Mouse (Mus musculus): ENCODE results near the gene Gnptg. TPM values are rescaled to one million over a fixed set of nuclear protein-coding genes. Genes with fewer than 3 reads are reported as not detected.
"Not testable (repeated sequence)": the region's sequence is repeated elsewhere in the genome, so short reads cannot be mapped to it uniquely, and the experiment has no call there.

Gnptg gene
- total RNA-seq, 2 experiments from 2014 or later = 20.8 to 24.4 TPM

- ATAC-seq (replicated peaks; ENCODE audit: poor library complexity) = no peak
Measured at GRCm38 (mm10) chr17:25244239-25244638, 4.3 kb upstream of the Gnptg start.

- ATAC-seq (replicated peaks; ENCODE audit: poor library complexity) = no peak
Measured at GRCm38 (mm10) chr17:25243131-25243780, 3.3 kb upstream of the Gnptg start.

- no peak for ATAC-seq (replicated peaks; ENCODE audit: poor library complexity)
Measured at GRCm38 (mm10) chr17:25235635-25236034, 4.3 kb downstream of the Gnptg start.

- ATAC-seq (replicated peaks; ENCODE audit: poor library complexity) = not testable (repeated sequence)
Measured at GRCm38 (mm10) chr17:25231621-25232020, 8.3 kb downstream of the Gnptg start.

- ATAC-seq (replicated peaks; ENCODE audit: poor library complexity) = no peak
Measured at GRCm38 (mm10) chr17:25230700-25231099, 9.2 kb downstream of the Gnptg start.

- not testable (repeated sequence) for ATAC-seq (replicated peaks; ENCODE audit: poor library complexity)
Measured at GRCm38 (mm10) chr17:25230014-25230655, 9.8 kb downstream of the Gnptg start.

- no peak for ATAC-seq (replicated peaks; ENCODE audit: poor library complexity)
Measured at GRCm38 (mm10) chr17:25227991-25228390, 11.9 kb downstream of the Gnptg start.

GRCm38 (mm10) chr17:25225659-25226058 is 14.3 kb downstream of the Gnptg start:
- ATAC-seq (replicated peaks; ENCODE audit: poor library complexity) = 0 out of 2 replicates have a peak, but pooled peaks have one; percentile 9

- no peak for ATAC-seq (replicated peaks; ENCODE audit: poor library complexity)
Measured at GRCm38 (mm10) chr17:25224586-25225222, 15.2 kb downstream of the Gnptg start.

- peak; percentile 45 for ATAC-seq (replicated peaks; ENCODE audit: poor library complexity)
Measured at GRCm38 (mm10) chr17:25222951-25223601, 16.8 kb downstream of the Gnptg start.

GRCm38 (mm10) chr17:25222504-25222940 is 17.4 kb downstream of the Gnptg start:
- ATAC-seq (replicated peaks; ENCODE audit: poor library complexity) = peak; percentile 66

- peak; percentile 58 for ATAC-seq (replicated peaks; ENCODE audit: poor library complexity)
Measured at GRCm38 (mm10) chr17:25221821-25222503, 18.0 kb downstream of the Gnptg start.

GRCm38 (mm10) chr17:25220746-25221145 is 19.2 kb downstream of the Gnptg start:
- no peak for ATAC-seq (replicated peaks; ENCODE audit: poor library complexity)

GRCm38 (mm10) chr17:25219492-25220295 is 20.2 kb downstream of the Gnptg start:
- no peak for ATAC-seq (replicated peaks; ENCODE audit: poor library complexity)

GRCm38 (mm10) chr17:25218967-25219366 is 21.0 kb downstream of the Gnptg start:
- no peak for ATAC-seq (replicated peaks; ENCODE audit: poor library complexity)

- no peak for ATAC-seq (replicated peaks; ENCODE audit: poor library complexity)
Measured at GRCm38 (mm10) chr17:25215431-25215830, 24.5 kb downstream of the Gnptg start.

- ATAC-seq (replicated peaks; ENCODE audit: poor library complexity) = no peak
Measured at GRCm38 (mm10) chr17:25211705-25212104, 28.2 kb downstream of the Gnptg start.

- peak; percentile 61 for ATAC-seq (replicated peaks; ENCODE audit: poor library complexity)
Measured at GRCm38 (mm10) chr17:25210680-25211466, 29.1 kb downstream of the Gnptg start.

- no peak for ATAC-seq (replicated peaks; ENCODE audit: poor library complexity)
Measured at GRCm38 (mm10) chr17:25210006-25210405, 29.9 kb downstream of the Gnptg start.

Measured in megakaryocyte progenitor cell, adult 5-6 weeks (primary cell).